Mouse (Mus musculus): ENCODE data around the gene Fbxo36. TPM values are rescaled to one million over a fixed set of nuclear protein-coding genes. Genes with fewer than 3 reads are reported as not detected.
A peak's percentile ranks its signal among the peaks of the same experiment; 100 is the strongest.

Fbxo36 gene
- polyA plus RNA-seq, 1 experiment from 2014 or later, result 10.2 TPM

GRCm38 (mm10) chr1:84877590-84877989, 37.9 kb downstream of the Fbxo36 start:
- H3K9ac ChIP-seq (ENCODE audit: low read depth, low read length), result no peak overlapping the region
- 71% methylated on average over 2 of the region's 2 CpGs for WGBS
- ATAC-seq (replicated peaks; ENCODE audit: low FRiP score), result peak; percentile 42; the same call in 1 of the 2 replicates

DNA sequence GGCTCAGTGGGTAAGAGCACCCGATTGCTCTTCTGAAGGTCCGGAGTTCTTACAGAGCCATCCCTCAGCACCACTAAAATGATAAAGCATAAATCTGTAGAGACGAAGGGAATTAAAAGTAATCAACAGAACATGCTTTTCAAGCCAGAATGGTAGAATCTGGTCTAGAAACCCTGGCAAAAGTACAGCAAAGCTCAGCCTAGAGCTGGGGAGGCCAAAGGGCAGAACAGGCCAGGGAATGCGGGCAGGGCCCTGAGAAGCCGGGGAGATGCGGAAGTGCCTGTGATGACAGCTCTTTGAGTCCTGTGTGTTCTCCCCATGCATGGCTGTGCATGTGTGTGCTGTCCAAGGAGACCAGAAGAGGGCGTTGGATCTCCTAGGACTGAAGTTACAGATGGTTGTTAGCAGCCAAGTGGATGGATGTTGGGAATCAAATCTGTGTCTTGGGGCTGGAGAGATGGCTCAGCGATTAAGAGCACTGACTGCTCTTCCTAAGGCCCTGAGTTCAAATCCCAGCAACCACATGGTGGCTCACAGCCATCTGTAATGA, 40.0 kb downstream of the Fbxo36 start:
- H3K4me2 ChIP-seq, result no peak overlapping the region
- H3K9me3 ChIP-seq (ENCODE audit: control insufficient read depth, low read length), result no peaks in the 10 kb centered on the region
- no peaks in the 10 kb centered on the region for H3K4me1 ChIP-seq (replicated peaks; ENCODE audit: control insufficient read depth, insufficient read depth, low read length)
- no peaks in the 10 kb centered on the region for H3K36me3 ChIP-seq (ENCODE audit: control insufficient read depth, insufficient read depth, low read length)
- ATAC-seq (replicated peaks; ENCODE audit: low FRiP score) (no peak), DNase-seq (ENCODE audit: low spot score) (no peak)
- H3K27ac ChIP-seq (ENCODE audit: low read depth, low read length), result no peak overlapping the region
- no peak overlapping the region for H3K4me3 ChIP-seq (ENCODE audit: low read depth, low read length)
- WGBS, result 85% methylated on average over 8 of the region's 8 CpGs
- H3K9ac ChIP-seq (ENCODE audit: low read depth, low read length), result no peak overlapping the region
- no peaks in the 10 kb centered on the region for H3K27me3 ChIP-seq (replicated peaks; ENCODE audit: control insufficient read depth, insufficient read depth, low read length)

More at GRCm38 (mm10) chr1:84877590-84877989, 37.9 kb downstream of the Fbxo36 start:
- Histone ChIP-seq H3K4me2 (no peak overlapping the region), H3K27me3 (replicated peaks; ENCODE audit: control insufficient read depth, insufficient read depth, low read length) (no peaks in the 10 kb centered on the region), H3K36me3 (ENCODE audit: control insufficient read depth, insufficient read depth, low read length) (no peaks in the 10 kb centered on the region), H3K4me3 (ENCODE audit: low read depth, low read length) (no peak overlapping the region), H3K27ac (ENCODE audit: low read depth, low read length) (no peak overlapping the region), H3K9me3 (ENCODE audit: control insufficient read depth, low read length) (no peaks in the 10 kb centered on the region), H3K4me1 (replicated peaks; ENCODE audit: control insufficient read depth, insufficient read depth, low read length) (peaks cover 4% of the 10 kb centered on the region; the same call in 1 of the 2 replicates)
- no peak for DNase-seq (ENCODE audit: low spot score)

GRCm38 (mm10) chr1:84881248-84882065, 41.8 kb downstream of the Fbxo36 start:
- Histone ChIP-seq H3K9me3 (ENCODE audit: control insufficient read depth, low read length) (no peaks in the 10 kb centered on the region), H3K4me3 (ENCODE audit: low read depth, low read length) (no peak overlapping the region), H3K9ac (ENCODE audit: low read depth, low read length) (no peak overlapping the region), H3K4me2 (no peak overlapping the region), H3K4me1 (replicated peaks; ENCODE audit: control insufficient read depth, insufficient read depth, low read length) (no peaks in the 10 kb centered on the region), H3K27ac (ENCODE audit: low read depth, low read length) (no peak overlapping the region), H3K27me3 (replicated peaks; ENCODE audit: control insufficient read depth, insufficient read depth, low read length) (no peaks in the 10 kb centered on the region), H3K36me3 (ENCODE audit: control insufficient read depth, insufficient read depth, low read length) (no peaks in the 10 kb centered on the region)
- ATAC-seq (replicated peaks; ENCODE audit: low FRiP score) (peak; percentile 16; the same call in 1 of the 2 replicates), DNase-seq (ENCODE audit: low spot score) (no peak)
- WGBS, result 67% methylated on average over 11 of the region's 11 CpGs

- Histone ChIP-seq H3K27me3 (replicated peaks; ENCODE audit: control insufficient read depth, insufficient read depth, low read length) (no peaks in the 10 kb centered on the region), H3K4me1 (replicated peaks; ENCODE audit: control insufficient read depth, insufficient read depth, low read length) (no peaks in the 10 kb centered on the region), H3K9me3 (ENCODE audit: control insufficient read depth, low read length) (no peaks in the 10 kb centered on the region), H3K36me3 (ENCODE audit: control insufficient read depth, insufficient read depth, low read length) (no peaks in the 10 kb centered on the region), H3K9ac (ENCODE audit: low read depth, low read length) (no peak overlapping the region), H3K4me3 (ENCODE audit: low read depth, low read length) (no peak overlapping the region), H3K4me2 (no peak overlapping the region), H3K27ac (ENCODE audit: low read depth, low read length) (no peak overlapping the region)
- no peak for ATAC-seq (replicated peaks; ENCODE audit: low FRiP score)
- 73% methylated on average over 2 of the region's 2 CpGs for WGBS
- DNase-seq (ENCODE audit: low spot score), result no peak
Observed at GRCm38 (mm10) chr1:84882066-84882532, 42.5 kb downstream of the Fbxo36 start.

DNA sequence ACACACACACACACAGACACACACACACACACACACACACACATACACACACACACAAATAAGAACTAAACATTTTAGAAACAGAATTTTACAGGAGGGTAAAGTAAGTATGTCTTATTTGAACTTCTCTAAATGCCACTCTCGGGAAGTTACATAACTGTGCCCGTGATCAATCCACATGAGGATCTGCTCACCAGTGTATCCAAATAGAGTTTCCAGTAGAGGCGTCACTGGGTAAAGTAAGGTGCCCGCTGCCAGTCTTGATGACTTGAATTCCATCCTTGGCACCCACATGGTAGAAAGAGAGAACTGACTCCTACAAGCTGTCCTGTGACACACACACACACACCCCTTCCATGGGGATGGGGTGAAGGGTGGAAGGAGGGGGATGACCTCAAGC, 43.3 kb downstream of the Fbxo36 start:
- Histone ChIP-seq H3K4me3 (ENCODE audit: low read depth, low read length) (no peak overlapping the region), H3K9ac (ENCODE audit: low read depth, low read length) (no peak overlapping the region), H3K27me3 (replicated peaks; ENCODE audit: control insufficient read depth, insufficient read depth, low read length) (no peaks in the 10 kb centered on the region), H3K9me3 (ENCODE audit: control insufficient read depth, low read length) (no peaks in the 10 kb centered on the region), H3K27ac (ENCODE audit: low read depth, low read length) (no peak overlapping the region), H3K4me2 (no peak overlapping the region), H3K36me3 (ENCODE audit: control insufficient read depth, insufficient read depth, low read length) (no peaks in the 10 kb centered on the region), H3K4me1 (replicated peaks; ENCODE audit: control insufficient read depth, insufficient read depth, low read length) (no peaks in the 10 kb centered on the region)
- DNase-seq (ENCODE audit: low spot score) (no peak), ATAC-seq (replicated peaks; ENCODE audit: low FRiP score) (no peak)
- WGBS, result 86% methylated on average over 4 of the region's 4 CpGs

DNA sequence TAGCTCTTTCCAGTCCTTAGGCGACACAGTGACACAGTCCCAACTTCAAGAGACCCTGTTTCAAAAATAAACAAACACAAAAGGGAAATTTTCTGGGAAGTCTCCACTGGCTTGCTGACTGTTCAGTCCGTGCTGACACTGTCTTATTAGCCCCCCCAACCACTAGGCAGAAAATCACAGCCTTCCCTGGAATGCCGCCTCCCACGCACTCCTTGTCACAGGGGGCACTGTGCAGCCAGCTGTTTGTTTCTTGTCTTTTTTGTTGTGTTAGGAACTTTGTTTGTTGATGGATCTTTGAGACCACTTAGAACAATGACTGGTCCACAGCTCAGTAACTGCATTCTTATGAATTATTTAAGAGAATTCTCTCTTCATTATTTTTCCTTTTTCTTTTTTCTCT, 44.2 kb downstream of the Fbxo36 start:
- no peak overlapping the region for H3K4me2 ChIP-seq
- no peak overlapping the region for H3K27ac ChIP-seq (ENCODE audit: low read depth, low read length)
- H3K27me3 ChIP-seq (replicated peaks; ENCODE audit: control insufficient read depth, insufficient read depth, low read length), result no peaks in the 10 kb centered on the region
- 79% methylated on average over 4 of the region's 4 CpGs for WGBS
- no peak overlapping the region for H3K4me3 ChIP-seq (ENCODE audit: low read depth, low read length)
- ATAC-seq (replicated peaks; ENCODE audit: low FRiP score), result no peak
- DNase-seq (ENCODE audit: low spot score), result no peak
- H3K36me3 ChIP-seq (ENCODE audit: control insufficient read depth, insufficient read depth, low read length), result no peaks in the 10 kb centered on the region
- no peaks in the 10 kb centered on the region for H3K4me1 ChIP-seq (replicated peaks; ENCODE audit: control insufficient read depth, insufficient read depth, low read length)
- no peaks in the 10 kb centered on the region for H3K9me3 ChIP-seq (ENCODE audit: control insufficient read depth, low read length)
- no peak overlapping the region for H3K9ac ChIP-seq (ENCODE audit: low read depth, low read length)

DNA sequence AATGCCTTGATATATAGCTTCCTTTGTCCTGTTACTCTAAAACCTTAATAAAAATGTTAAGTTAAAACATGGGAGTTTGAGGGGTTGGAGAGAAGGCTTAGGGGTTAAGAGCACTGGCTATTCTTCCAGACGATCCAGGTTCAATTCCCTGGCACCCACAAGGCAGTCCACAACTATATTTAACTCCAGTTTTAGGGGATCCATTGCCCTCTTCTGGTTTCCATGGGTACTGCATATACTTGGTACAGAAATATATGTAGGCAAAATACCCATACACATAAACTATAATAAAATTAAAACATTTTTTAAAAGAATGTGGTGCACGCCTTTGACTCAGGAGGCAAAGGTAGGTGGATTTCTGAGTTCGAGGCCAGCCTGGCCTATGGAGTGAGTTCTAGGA, 45.5 kb downstream of the Fbxo36 start:
- H3K4me2 ChIP-seq, result no peak overlapping the region
- no peak overlapping the region for H3K27ac ChIP-seq (ENCODE audit: low read depth, low read length)
- no peak for DNase-seq (ENCODE audit: low spot score)
- WGBS, result 71% methylated on average over 3 of the region's 3 CpGs
- H3K9me3 ChIP-seq (ENCODE audit: control insufficient read depth, low read length), result no peaks in the 10 kb centered on the region
- no peak overlapping the region for H3K4me3 ChIP-seq (ENCODE audit: low read depth, low read length)
- no peak for ATAC-seq (replicated peaks; ENCODE audit: low FRiP score)
- no peaks in the 10 kb centered on the region for H3K27me3 ChIP-seq (replicated peaks; ENCODE audit: control insufficient read depth, insufficient read depth, low read length)
- H3K36me3 ChIP-seq (ENCODE audit: control insufficient read depth, insufficient read depth, low read length), result no peaks in the 10 kb centered on the region
- H3K4me1 ChIP-seq (replicated peaks; ENCODE audit: control insufficient read depth, insufficient read depth, low read length), result no peaks in the 10 kb centered on the region
- no peak overlapping the region for H3K9ac ChIP-seq (ENCODE audit: low read depth, low read length)

- Histone ChIP-seq H3K4me1 (replicated peaks; ENCODE audit: control insufficient read depth, insufficient read depth, low read length) (no peaks in the 10 kb centered on the region), H3K36me3 (ENCODE audit: control insufficient read depth, insufficient read depth, low read length) (no peaks in the 10 kb centered on the region), H3K27ac (ENCODE audit: low read depth, low read length) (no peak overlapping the region), H3K4me3 (ENCODE audit: low read depth, low read length) (no peak overlapping the region), H3K4me2 (no peak overlapping the region), H3K9ac (ENCODE audit: low read depth, low read length) (no peak overlapping the region), H3K9me3 (ENCODE audit: control insufficient read depth, low read length) (no peaks in the 10 kb centered on the region), H3K27me3 (replicated peaks; ENCODE audit: control insufficient read depth, insufficient read depth, low read length) (no peaks in the 10 kb centered on the region)
- WGBS, result 83% methylated on average over 6 of the region's 6 CpGs
- DNase-seq (ENCODE audit: low spot score), result no peak
- ATAC-seq (replicated peaks; ENCODE audit: low FRiP score), result no peak
Observed at GRCm38 (mm10) chr1:84885921-84886320, 46.3 kb downstream of the Fbxo36 start.

All from liver, embryonic 11.5 days (tissue).